ENCODE assay signal across 13 mouse cellular contexts in the genomic region with DNA sequence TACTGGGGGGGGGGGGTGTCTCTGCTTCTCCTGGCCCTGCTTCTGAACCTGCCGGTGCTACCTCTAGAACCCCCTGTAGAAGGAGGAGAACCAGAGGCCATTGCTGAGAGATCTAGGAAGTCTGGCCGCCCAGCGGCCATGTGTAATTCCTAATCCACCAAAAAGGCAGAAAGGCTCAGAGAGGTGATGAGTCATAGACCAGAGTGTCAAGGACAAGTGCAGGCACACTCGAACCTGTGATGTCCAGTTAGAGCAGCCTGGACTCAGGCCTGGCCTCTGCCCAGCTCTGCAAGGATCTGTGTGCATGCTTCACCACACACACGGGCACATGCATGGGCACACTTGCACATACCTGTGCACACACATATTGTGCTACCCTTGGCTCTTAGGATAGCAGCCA.
"Had no signal": no experiment of that assay in that cellular context is flagged by ENCODE, and none has a peak within 500 bp of the region (broad histone marks: within the 10 kb centered on the region; RNA-seq: fewer than 3 reads in every experiment).

No protein-coding gene starts in this region.

- ATAC-seq: liver, embryonic 12.5 days had no signal

- DNase-seq: kidney, postnatal 14 days; midbrain, embryonic 14.5 days; retina, postnatal 1 day; right cerebral cortex, postnatal 4 days; spleen, adult 18-20 months; thymus, adult 18-20 months; thymus, postnatal 14 days had no signal

- H3K4me2 ChIP-seq: liver, embryonic 12.5 days; lung, embryonic 15.5 days; neural tube, embryonic 12.5 days had no signal

- H3K27me3 ChIP-seq: liver, embryonic 12.5 days; lung, embryonic 15.5 days; neural tube, embryonic 12.5 days had no signal

- H3K36me3 ChIP-seq: lung, embryonic 15.5 days; neural tube, embryonic 12.5 days had no signal

- H3K9me3 ChIP-seq: limb, embryonic 10.5 days; liver, embryonic 12.5 days; lung, embryonic 15.5 days; midbrain, embryonic 10.5 days; neural tube, embryonic 12.5 days had no signal

- H3K27ac ChIP-seq: left cerebral cortex, adult 2 months; midbrain, embryonic 10.5 days; neural tube, embryonic 12.5 days had no signal

- H3K4me3 ChIP-seq: left cerebral cortex, adult 2 months; limb, embryonic 10.5 days; liver, embryonic 12.5 days; lung, embryonic 15.5 days; midbrain, embryonic 10.5 days; neural tube, embryonic 12.5 days had no signal

- H3K9ac ChIP-seq: liver, embryonic 12.5 days; lung, embryonic 15.5 days; neural tube, embryonic 12.5 days had no signal
